Mouse (Mus musculus) kidney, adult 11 months (tissue): ENCODE data around the gene Ccl21b.
"Not testable (repeated sequence)": the region's sequence is repeated elsewhere in the genome, so short reads cannot be mapped to it uniquely, and the experiment has no call there.

Experiments
- DNase-seq: peaks from one replicate; pipeline ENCODE4 v3.0.0; 2022

Ccl21b gene

GRCm38 (mm10) chr4:42255467-42255866 is at the start of gene Ccl21b:
Gene Ccl21b, plus strand, starts transcription at chr4:42255767.
- not testable (repeated sequence) for DNase-seq

GRCm38 (mm10) chr4:42240339-42240738 is 15.2 kb upstream of the Ccl21b start, which contains the start of gene Gm10600:
Gene Gm10600, plus strand, starts transcription at chr4:42240639.
- not testable (repeated sequence) for DNase-seq

- not testable (repeated sequence) for DNase-seq
Observed at GRCm38 (mm10) chr4:42293967-42294366, 38.4 kb downstream of the Ccl21b start, which contains the start of gene Gm21953. Gene Gm21953, plus strand, starts transcription at chr4:42294267.
